Mouse (Mus musculus) heart, postnatal 4 days (tissue): ENCODE results near the gene Mical2. TPM values are rescaled to one million over a fixed set of nuclear protein-coding genes. Genes with fewer than 3 reads are reported as not detected.

Experiments used
- total RNA-seq, 2 experiments: library from RNA; stranded (reverse); gene quantifications; 2 replicates each; pipeline ENCODE4 v1.2.3; 2021

Mical2 gene
- total RNA-seq, 2 experiments from 2014 or later = 281 to 298 TPM

Other genes starting within 250 kb of the Mical2 start
- 10 to 100 TPM; 90.9 to 91.6 TPM for gene Usp47, start 202.4 kb upstream of the Mical2 start, total RNA-seq
- 10 to 100 TPM; 82.6 to 87.6 TPM for gene Dkk3, start 66.8 kb upstream of the Mical2 start, total RNA-seq
- 100 to 1,000 TPM; 115 to 118 TPM for gene Parva, start 201.6 kb downstream of the Mical2 start, total RNA-seq